Mouse (Mus musculus) layer of hippocampus, postnatal 10 days (tissue): ENCODE measurements around the gene Dstyk. TPM values are rescaled to one million over a fixed set of nuclear protein-coding genes. Genes with fewer than 3 reads are reported as not detected.

ENCODE experiments used
- DNase-seq, 2 experiments: peaks; one replicate each; pipeline ENCODE4 v3.0.0; 2021; ENCODE audit warnings: low spot score in 2 of 2
- total RNA-seq, 2 experiments: library from RNA; stranded (reverse); gene quantifications; 2 replicates each; pipeline ENCODE4 v1.2.3; 2021

Gene Dstyk
- total RNA-seq, 2 experiments from 2014 or later = 31.0 to 34.9 TPM

DNA sequence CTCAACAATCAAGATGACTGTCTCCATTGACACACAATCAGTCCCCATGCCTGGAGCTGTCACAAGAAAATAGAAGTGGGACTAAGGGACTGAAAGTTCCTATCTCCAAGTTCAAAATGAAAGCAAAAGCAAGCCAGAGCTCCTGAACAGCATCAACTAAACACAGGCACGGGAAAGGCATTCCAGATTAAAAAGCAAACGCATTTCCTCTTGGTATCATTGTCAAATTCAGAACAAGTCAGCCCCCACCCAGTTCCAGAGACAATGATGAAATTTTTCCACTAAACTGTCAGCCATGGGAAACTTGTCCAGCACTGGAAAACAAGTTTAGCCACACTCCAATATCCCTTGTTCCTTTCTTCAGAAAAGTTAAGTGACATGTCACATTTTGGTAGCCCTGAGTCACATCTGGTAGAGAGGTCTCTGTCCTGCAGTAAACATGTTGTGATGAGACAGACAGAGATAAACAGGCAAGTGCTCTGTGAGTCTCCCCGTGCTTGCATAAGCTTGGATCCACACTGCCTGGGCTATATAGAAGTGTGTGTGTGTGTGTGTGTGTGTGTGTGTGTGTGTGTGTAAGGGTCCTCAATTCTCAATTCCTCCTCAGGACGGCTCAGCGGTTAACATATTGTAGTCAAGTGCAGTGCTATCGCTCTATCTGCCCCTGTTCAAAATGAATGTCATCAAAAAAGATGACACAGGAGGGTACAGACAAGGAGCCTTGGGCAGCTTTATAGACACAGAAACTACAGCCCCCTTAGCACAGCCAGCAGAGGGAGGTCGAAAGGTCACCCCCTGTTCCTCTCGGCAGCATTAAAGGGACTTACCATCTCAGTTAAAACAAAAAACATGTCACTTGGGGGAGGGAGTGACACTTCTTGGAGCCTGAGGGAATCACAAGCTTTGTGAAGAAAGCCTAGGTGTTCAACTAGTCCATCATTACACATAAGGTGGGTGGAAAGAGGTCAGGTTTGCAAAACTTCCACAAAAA, 28.2 kb upstream of the Dstyk start:
- peak; percentile 8 to 18 for DNase-seq

- peak; percentile 63 to 70 for DNase-seq
Measured at GRCm38 (mm10) chr1:132389886-132390585, 27.3 kb upstream of the Dstyk start.

DNA sequence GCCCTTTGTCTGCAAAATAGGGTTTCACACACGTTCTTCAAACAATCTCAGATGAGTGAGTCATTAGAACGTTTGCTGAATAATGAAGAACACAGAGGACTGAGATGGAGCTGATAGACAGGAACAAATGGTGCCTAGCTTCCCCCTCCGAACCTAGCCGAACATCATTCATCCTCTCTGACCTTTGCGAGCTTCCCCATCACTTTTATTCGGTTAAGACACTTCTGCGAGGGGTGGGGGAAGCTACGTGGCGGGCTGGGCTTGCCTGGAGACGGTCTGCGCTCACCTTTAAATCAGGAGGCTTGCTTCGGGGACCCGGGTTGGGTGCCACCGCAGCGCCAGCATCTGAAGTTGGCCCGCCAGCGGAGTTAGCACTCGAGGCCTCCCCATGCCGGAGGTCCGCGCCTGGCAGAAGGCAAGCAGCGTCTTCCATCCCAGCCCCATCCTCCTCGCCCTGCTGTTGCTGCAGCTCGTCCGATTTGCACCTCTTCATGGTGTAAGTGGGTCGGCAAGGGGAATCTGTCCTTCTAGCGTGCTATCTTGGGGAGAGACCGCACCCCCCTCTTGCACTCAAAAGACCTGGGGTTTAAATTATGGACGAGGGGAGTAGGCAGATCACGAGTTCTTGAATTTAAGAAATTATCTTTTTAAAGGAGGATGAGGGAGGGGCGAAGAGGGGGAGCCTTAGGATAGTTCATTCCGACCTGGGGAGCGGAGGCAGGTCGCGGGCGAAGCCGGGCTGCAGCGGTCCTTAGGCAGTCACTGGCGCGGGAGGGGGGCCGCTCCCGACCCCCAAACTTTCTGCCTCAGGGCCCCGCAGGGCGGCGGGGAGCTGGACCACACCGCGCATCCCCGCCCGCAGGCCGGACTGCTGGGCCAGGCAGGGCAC, 26.4 kb upstream of the Dstyk start, which contains the start of gene Tmcc2:
Tmcc2 (minus strand) TSS at position 591 of the 889 bp plus-strand sequence.
- peak; percentile 50 to 66 for DNase-seq

DNA sequence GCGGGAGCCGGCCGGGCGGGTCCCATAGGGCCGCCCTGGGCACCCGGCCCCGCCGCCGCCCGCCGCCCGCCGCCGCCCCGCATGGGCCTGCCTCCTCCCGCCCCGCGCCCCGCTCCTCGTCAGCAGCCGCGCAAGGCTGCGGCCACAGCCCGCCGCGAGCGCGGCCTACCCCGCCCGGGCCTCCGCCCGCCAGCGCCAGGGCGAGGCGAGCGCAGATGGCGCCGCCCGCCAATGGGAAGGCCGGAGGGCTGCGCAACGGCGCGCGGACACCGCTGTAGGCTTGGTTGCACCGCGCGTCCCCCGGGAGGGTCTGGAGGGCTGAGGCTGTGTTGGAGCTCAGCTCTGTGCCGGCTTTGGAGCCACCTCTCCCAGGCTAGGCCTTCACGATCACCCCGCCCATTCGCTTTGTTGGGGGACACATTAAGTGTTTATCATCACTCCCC, 25.8 kb upstream of the Dstyk start:
- DNase-seq = peak; percentile 63 to 79

DNA sequence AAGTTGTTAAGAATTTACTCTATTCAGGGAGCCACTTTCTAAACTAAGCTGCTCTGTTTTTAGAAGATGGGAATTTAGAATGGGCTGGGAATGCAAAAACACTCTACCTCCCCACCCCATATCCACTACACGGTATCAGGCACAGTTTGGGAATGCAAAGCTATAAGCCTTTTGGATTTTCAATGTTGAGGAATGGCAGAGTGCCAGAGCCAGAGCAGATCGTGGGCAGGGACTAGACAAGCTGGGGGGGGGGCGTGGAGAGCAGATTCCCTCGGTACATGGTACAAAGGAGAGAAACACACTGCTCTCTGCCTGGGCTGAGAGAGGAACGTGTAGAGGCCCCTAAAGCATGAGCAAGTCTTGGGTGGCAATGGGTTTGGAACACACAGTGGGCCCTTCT, 24.5 kb upstream of the Dstyk start:
- no peak for DNase-seq

- DNase-seq = no peak
Measured at GRCm38 (mm10) chr1:132396705-132397104, 20.6 kb upstream of the Dstyk start.

- no peak for DNase-seq
Measured at GRCm38 (mm10) chr1:132400538-132400937, 16.8 kb upstream of the Dstyk start.

GRCm38 (mm10) chr1:132401843-132402242, 15.5 kb upstream of the Dstyk start:
- no peak for DNase-seq

- DNase-seq = no peak
Measured at GRCm38 (mm10) chr1:132410657-132411056, 6.7 kb upstream of the Dstyk start.

- DNase-seq = no peak
Measured at GRCm38 (mm10) chr1:132416244-132416942, 962 bp upstream of the Dstyk start.

DNA sequence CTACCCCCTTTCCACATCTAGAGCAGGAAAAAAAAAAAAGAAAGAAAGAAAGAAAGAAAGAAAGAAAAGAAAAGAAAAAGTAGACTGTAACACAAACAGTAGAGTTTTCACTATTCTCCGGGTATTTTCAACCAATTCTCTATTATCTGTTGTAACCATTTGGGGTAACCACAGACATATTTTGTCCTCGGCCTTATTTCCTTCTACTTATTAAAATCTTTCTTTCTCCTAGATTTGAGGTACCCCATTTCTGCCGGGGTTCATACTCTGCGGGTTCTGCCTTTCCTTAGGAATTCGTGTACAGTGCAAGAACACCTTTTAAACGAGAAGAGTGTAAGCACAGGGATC, 438 bp upstream of the Dstyk start:
- DNase-seq = no peak

DNA sequence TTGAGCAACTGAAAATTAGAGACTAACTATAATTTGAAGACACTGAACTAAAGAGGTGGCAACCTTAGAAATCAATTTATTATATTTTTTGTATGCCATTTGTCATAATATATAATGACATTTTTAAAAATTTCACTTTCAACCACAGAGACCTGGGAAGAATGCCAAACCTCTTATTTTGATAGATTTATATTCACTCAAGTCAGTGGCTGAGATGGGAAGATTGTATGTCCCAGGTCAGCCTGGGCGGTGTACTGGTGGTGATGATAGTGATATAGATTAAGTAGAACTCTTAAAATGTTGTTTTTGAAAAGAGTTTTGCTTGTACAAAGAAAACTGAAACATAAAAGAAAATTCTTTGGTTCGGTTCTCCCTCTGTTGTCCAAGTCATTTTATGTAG, 2.9 kb downstream of the Dstyk start:
- no peak for DNase-seq

GRCm38 (mm10) chr1:132420662-132421061, 3.3 kb downstream of the Dstyk start:
- no peak for DNase-seq

- no peak for DNase-seq
Measured at GRCm38 (mm10) chr1:132422912-132423696, 5.7 kb downstream of the Dstyk start.

GRCm38 (mm10) chr1:132425600-132425999, 8.2 kb downstream of the Dstyk start:
- no peak for DNase-seq

DNA sequence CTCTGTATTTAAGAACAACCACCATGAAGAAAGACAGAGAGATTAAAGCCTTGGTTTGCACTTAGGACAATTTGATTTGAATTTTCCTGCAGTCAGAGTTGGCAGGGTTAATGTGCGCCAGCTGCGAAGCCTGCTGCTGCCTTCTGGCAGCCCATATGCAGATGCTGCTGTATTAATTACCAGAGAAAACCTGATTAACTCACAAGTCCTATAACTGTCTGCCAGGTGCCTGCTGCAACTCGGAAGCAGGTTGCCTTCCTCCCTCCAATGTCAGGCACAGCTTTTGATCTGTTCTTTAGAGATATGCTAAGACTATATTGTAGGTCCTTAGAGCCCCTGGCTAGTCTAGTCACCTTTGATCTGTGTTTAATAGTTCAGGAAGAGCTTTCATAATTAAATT, 13.5 kb downstream of the Dstyk start:
- DNase-seq = peak; percentile 41 to 50

- peak; percentile 42 to 62 for DNase-seq
Measured at GRCm38 (mm10) chr1:132431716-132432115, 14.4 kb downstream of the Dstyk start.

- no peak for DNase-seq
Measured at GRCm38 (mm10) chr1:132433349-132433748, 16.0 kb downstream of the Dstyk start.

GRCm38 (mm10) chr1:132434032-132434431, 16.7 kb downstream of the Dstyk start:
- DNase-seq = no peak
